Mouse (Mus musculus) lung, embryonic 14.5 days (tissue): ENCODE measurements around the gene Gsto2. TPM values are rescaled to one million over a fixed set of nuclear protein-coding genes. Genes with fewer than 3 reads are reported as not detected.

Source experiments
- ATAC-seq: fragments of 200-750 bp; cut with Nextera tagmentation; 2 replicates; pipeline ENCODE4 v1.8.0; 2017; ENCODE audit warnings: mild to moderate bottlenecking, moderate TSS enrichment, moderate library complexity; ENCODE audit not compliant: insufficient read depth
- DNase-seq: peaks from one replicate; pipeline ENCODE4 v3.0.0-alpha.2; 2015
- H3K27ac ChIP-seq: fragments of 300-500 bp; sonication (generic); 2 replicates; pipeline ENCODE4 v1.5.1; 2014; ENCODE audit warnings: low read depth, mild to moderate bottlenecking, moderate library complexity
- H3K27me3 ChIP-seq: fragments of 300-500 bp; sonication (generic); 2 replicates; pipeline ENCODE4 v1.6.1; 2014; ENCODE audit warnings: low read length, control low read depth; ENCODE audit not compliant: insufficient read depth
- H3K36me3 ChIP-seq: fragments of 300-500 bp; sonication (generic); 2 replicates; pipeline ENCODE4 v1.6.1; 2014; ENCODE audit warnings: control low read depth; ENCODE audit not compliant: insufficient read depth
- H3K4me1 ChIP-seq: fragments of 300-500 bp; sonication (generic); 2 replicates; pipeline ENCODE4 v1.6.1; 2014; ENCODE audit warnings: antibody characterized with exemption, control low read depth; ENCODE audit not compliant: insufficient read depth
- H3K4me2 ChIP-seq: fragments of 300-500 bp; sonication (generic); 2 replicates; pipeline ENCODE4 v1.6.1; 2014; ENCODE audit warnings: mild to moderate bottlenecking
- H3K4me3 ChIP-seq: fragments of 300-500 bp; sonication (generic); 2 replicates; pipeline ENCODE4 v1.5.1; 2014; ENCODE audit warnings: low read depth, low read length
- H3K9ac ChIP-seq: fragments of 300-500 bp; sonication (generic); 2 replicates; pipeline ENCODE4 v1.6.1; 2014
- H3K9me3 ChIP-seq: fragments of 300-500 bp; sonication (generic); 2 replicates; pipeline ENCODE4 v1.6.1; 2016; ENCODE audit warnings: low read depth, low read length, control low read depth
- CTCF ChIP-seq: IDR thresholded peaks from 2 replicates; pipeline ENCODE4 v1.5.1; 2016; ENCODE audit warnings: antibody characterized with exemption, low read depth
- WGBS: fragments of 180-500 bp; shearing (Covaris S2); extraction: QIAGEN DNeasy Blood & Tissue Kit; methylation state at CpG from one replicate; pipeline ENCODE4 v1.1.7; 2014; 5-methylcytosine and 5-hydroxymethylcytosine counted together
- polyA plus RNA-seq: library from polyadenylated mRNA; unstranded; fragments of >200 nt; fragmentation: Nextera tagmentation; extraction: Ambion mirVana; gene quantifications from 2 replicates; pipeline ENCODE4 v1.2.1, GENCODE M21; 2014

Gene Gsto2
- polyA plus RNA-seq, 1 experiment from 2014 or later = 1.4 TPM

- Histone ChIP-seq H3K27me3 (no peaks in the 10 kb centered on the region), H3K9ac (no peak overlapping the region), H3K4me2 (no peak overlapping the region), H3K27ac (no peak overlapping the region), H3K9me3 (no peaks in the 10 kb centered on the region), H3K4me1 (peaks cover 8% of the 10 kb centered on the region), H3K36me3 (peaks cover 20% of the 10 kb centered on the region; the same call in 1 of the 2 replicates), H3K4me3 (no peak overlapping the region)
- no peak for ATAC-seq
- 80% methylated on average over 8 of the region's 8 CpGs for WGBS
- DNase-seq = no peak
- TF ChIP-seq CTCF = no peak
Measured at GRCm38 (mm10) chr19:47859180-47859579, 6.2 kb upstream of the Gsto2 start.

- TF ChIP-seq CTCF = no peak
- H3K4me1 ChIP-seq = peaks cover 3% of the 10 kb centered on the region; the same call in 1 of the 2 replicates
- H3K36me3 ChIP-seq = peaks cover 20% of the 10 kb centered on the region; the same call in 1 of the 2 replicates
- no peak overlapping the region for H3K27ac ChIP-seq
- H3K9me3 ChIP-seq = no peaks in the 10 kb centered on the region
- H3K4me3 ChIP-seq = no peak overlapping the region
- H3K9ac ChIP-seq = no peak overlapping the region
- ATAC-seq (no peak), DNase-seq (no peak)
- H3K4me2 ChIP-seq = no peak overlapping the region
- H3K27me3 ChIP-seq = no peaks in the 10 kb centered on the region
- 90% methylated on average over 3 of the region's 3 CpGs for whole genome bisulfite sequencing
Measured at GRCm38 (mm10) chr19:47862581-47862980, 2.8 kb upstream of the Gsto2 start.

DNA sequence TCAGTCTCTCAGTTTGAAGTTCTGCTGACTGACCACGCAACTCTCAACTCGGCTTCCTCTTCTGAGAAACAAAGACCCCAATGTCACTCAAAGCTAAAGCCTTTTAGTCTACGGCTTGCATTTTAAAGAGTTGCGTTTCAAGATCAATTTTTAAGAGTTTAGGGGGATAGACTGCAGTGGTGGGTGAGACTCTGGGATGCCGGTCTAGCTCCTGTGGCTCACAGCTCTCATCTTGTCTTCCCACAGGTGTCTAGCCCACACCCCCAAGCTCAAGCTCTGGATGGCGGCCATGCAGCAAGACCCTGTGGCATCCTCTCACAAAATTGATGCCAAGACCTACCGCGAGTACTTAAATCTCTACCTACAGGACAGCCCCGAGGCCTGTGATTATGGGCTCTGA lies 1.3 kb upstream of the Gsto2 start:
- no peak for DNase-seq
- WGBS = 93% methylated on average over 9 of the region's 9 CpGs
- ATAC-seq = no peak

DNA sequence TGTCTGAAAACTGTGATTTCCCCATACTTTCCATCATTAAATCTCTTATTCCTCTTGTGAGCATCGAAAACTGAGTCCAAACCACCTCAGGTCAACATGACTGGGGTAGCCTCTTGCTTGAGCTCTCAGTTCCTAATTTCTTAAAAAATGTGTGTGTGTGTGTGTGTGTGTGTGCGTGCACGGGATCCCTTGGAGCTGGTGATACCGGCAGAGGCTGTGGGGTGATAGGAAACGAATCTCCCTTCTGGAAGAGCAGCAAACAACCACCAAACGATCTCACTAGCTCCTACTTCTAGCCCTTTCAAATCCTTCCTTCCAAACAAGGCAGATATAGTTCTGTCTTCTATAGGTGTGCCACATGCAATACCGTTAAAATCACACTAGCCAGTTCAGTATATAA lies 613 bp upstream of the Gsto2 start:
- ATAC-seq = no peak
- H3K36me3 ChIP-seq = peaks cover 9% of the 10 kb centered on the region; the same call in 1 of the 2 replicates
- H3K4me1 ChIP-seq = peaks cover 3% of the 10 kb centered on the region; the same call in 1 of the 2 replicates
- H3K9ac ChIP-seq = no peak overlapping the region
- no peak for TF ChIP-seq CTCF
- no peaks in the 10 kb centered on the region for H3K27me3 ChIP-seq
- WGBS = 76% methylated on average over 7 of the region's 7 CpGs
- peak overlapping the region; percentile 75 for H3K4me2 ChIP-seq
- 0 out of 2 replicates have a peak overlapping the region, but pooled peaks have one; percentile 81 for H3K27ac ChIP-seq
- no peaks in the 10 kb centered on the region for H3K9me3 ChIP-seq
- DNase-seq = no peak
- H3K4me3 ChIP-seq = peak overlapping the region; percentile 57

More for the DNA sequence above, 1.3 kb upstream of the Gsto2 start:
- peaks cover 3% of the 10 kb centered on the region; the same call in 1 of the 2 replicates for H3K4me1 ChIP-seq
- H3K4me3 ChIP-seq = no peak overlapping the region
- TF ChIP-seq CTCF = no peak
- H3K9me3 ChIP-seq = no peaks in the 10 kb centered on the region
- H3K36me3 ChIP-seq = peaks cover 16% of the 10 kb centered on the region; the same call in 1 of the 2 replicates
- H3K9ac ChIP-seq = no peak overlapping the region
- no peak overlapping the region for H3K27ac ChIP-seq
- H3K4me2 ChIP-seq = no peak overlapping the region
- no peaks in the 10 kb centered on the region for H3K27me3 ChIP-seq

DNA sequence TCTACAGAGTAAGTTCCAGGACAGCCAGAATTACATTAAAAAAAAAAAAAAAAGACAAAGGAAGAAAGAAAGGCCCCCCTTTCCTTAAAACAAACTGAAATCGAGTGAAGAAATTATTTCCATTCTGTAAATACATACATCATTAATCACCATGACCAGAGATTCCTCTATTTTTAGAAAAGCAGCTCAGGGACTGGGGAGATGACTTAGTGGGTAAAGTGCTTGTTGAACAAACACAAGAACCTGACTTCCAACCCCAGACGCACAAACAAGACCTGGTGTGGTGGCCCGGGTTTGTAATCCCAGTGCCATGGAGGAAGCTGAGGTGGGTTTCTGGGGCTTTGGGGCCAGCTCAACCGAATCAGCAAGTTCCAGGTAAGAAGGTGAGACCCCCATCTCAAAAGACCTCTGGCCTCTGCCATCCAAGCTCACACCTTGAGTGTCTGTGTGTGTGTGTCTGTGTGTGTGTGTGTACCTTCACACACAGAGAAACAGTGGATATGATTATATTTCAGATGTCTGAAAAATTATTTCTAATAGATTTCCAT lies 2.4 kb downstream of the Gsto2 start:
- no peaks in the 10 kb centered on the region for H3K9me3 ChIP-seq
- H3K27me3 ChIP-seq = no peaks in the 10 kb centered on the region
- H3K9ac ChIP-seq = no peak overlapping the region
- H3K4me3 ChIP-seq = no peak overlapping the region
- ATAC-seq (no peak), DNase-seq (no peak)
- H3K4me2 ChIP-seq = no peak overlapping the region
- WGBS = 46% methylated on average over 4 of the region's 4 CpGs
- no peaks in the 10 kb centered on the region; the same call in 1 of the 2 replicates for H3K36me3 ChIP-seq
- H3K27ac ChIP-seq = no peak overlapping the region
- peaks cover 3% of the 10 kb centered on the region; the same call in 1 of the 2 replicates for H3K4me1 ChIP-seq
- TF ChIP-seq CTCF = no peak

GRCm38 (mm10) chr19:47868951-47869350 lies 3.6 kb downstream of the Gsto2 start:
- TF ChIP-seq CTCF = no peak
- no peaks in the 10 kb centered on the region; the same call in 1 of the 2 replicates for H3K36me3 ChIP-seq
- no peak overlapping the region for H3K4me3 ChIP-seq
- WGBS = 46% methylated on average over 4 of the region's 4 CpGs
- H3K27ac ChIP-seq = no peak overlapping the region
- DNase-seq = no peak
- ATAC-seq = no peak
- H3K9me3 ChIP-seq = no peaks in the 10 kb centered on the region
- H3K9ac ChIP-seq = no peak overlapping the region
- no peak overlapping the region for H3K4me2 ChIP-seq
- H3K27me3 ChIP-seq = no peaks in the 10 kb centered on the region
- peaks cover 3% of the 10 kb centered on the region; the same call in 1 of the 2 replicates for H3K4me1 ChIP-seq

- H3K27me3 ChIP-seq = no peaks in the 10 kb centered on the region
- TF ChIP-seq CTCF = no peak
- H3K9me3 ChIP-seq = no peaks in the 10 kb centered on the region
- no peak overlapping the region for H3K27ac ChIP-seq
- H3K9ac ChIP-seq = no peak overlapping the region
- 37% methylated on average over 3 of the region's 3 CpGs for WGBS
- no peak overlapping the region for H3K4me2 ChIP-seq
- no peak for DNase-seq
- H3K36me3 ChIP-seq = no peaks in the 10 kb centered on the region
- H3K4me1 ChIP-seq = peaks cover 3% of the 10 kb centered on the region; the same call in 1 of the 2 replicates
- ATAC-seq = no peak
- H3K4me3 ChIP-seq = no peak overlapping the region
Measured at GRCm38 (mm10) chr19:47869516-47869915, 4.2 kb downstream of the Gsto2 start.
